Mouse (Mus musculus) liver, embryonic 13.5 days (tissue): ENCODE measurements around the gene Rnf10. TPM values are rescaled to one million over a fixed set of nuclear protein-coding genes. Genes with fewer than 3 reads are reported as not detected.

Experiments used
- ATAC-seq: fragments of 200-750 bp; cut with Nextera tagmentation; 2 replicates; pipeline ENCODE4 v1.8.0; 2017; ENCODE audit warnings: low read depth, mild to moderate bottlenecking, moderate number of reproducible peaks, moderate library complexity
- DNase-seq: peaks from one replicate; pipeline ENCODE4 v3.0.0; 2022
- H3K27ac ChIP-seq: fragments of 300-500 bp; sonication (generic); 2 replicates; pipeline ENCODE4 v1.5.1; 2015; ENCODE audit warnings: moderate library complexity, mild to moderate bottlenecking, inconsistent platforms
- H3K27me3 ChIP-seq: fragments of 300-500 bp; sonication (generic); 2 replicates; pipeline ENCODE4 v1.6.1; 2015; ENCODE audit warnings: mild to moderate bottlenecking, inconsistent platforms
- H3K36me3 ChIP-seq: fragments of 300-500 bp; sonication (generic); 2 replicates; pipeline ENCODE4 v1.6.1; 2015; ENCODE audit warnings: mild to moderate bottlenecking, inconsistent platforms
- H3K4me1 ChIP-seq: fragments of 300-500 bp; sonication (generic); replicated peaks from 2 replicates; pipeline ENCODE4 v1.6.1; 2015; ENCODE audit warnings: inconsistent platforms
- H3K4me2 ChIP-seq: fragments of 300-500 bp; sonication (generic); 2 replicates; pipeline ENCODE4 v1.6.1; 2015; ENCODE audit warnings: inconsistent platforms, mild to moderate bottlenecking, moderate library complexity
- H3K4me3 ChIP-seq: fragments of 300-500 bp; sonication (generic); replicated peaks from 2 replicates; pipeline ENCODE4 v1.5.1; 2015; ENCODE audit warnings: mild to moderate bottlenecking, inconsistent platforms
- H3K9ac ChIP-seq: fragments of 300-500 bp; sonication (generic); 2 replicates; pipeline ENCODE4 v1.6.1; 2015; ENCODE audit warnings: mild to moderate bottlenecking, inconsistent platforms
- H3K9me3 ChIP-seq: fragments of 300-500 bp; sonication (generic); replicated peaks from 2 replicates; pipeline ENCODE4 v1.6.1; 2016; ENCODE audit warnings: inconsistent platforms
- WGBS: fragments of 180-500 bp; shearing (Covaris S2); methylation state at CpG from one replicate; pipeline ENCODE4 v1.1.7; 2015; ENCODE audit not compliant: insufficient replicate concordance; 5-methylcytosine and 5-hydroxymethylcytosine counted together
- polyA plus RNA-seq: library from polyadenylated mRNA; unstranded; fragments of >200 nt; fragmentation: Nextera tagmentation; extraction: Ambion mirVana; gene quantifications from 2 replicates; pipeline ENCODE4 v1.2.1, GENCODE M21; 2015

Rnf10 gene
- polyA plus RNA-seq, 1 experiment from 2014 or later, result 122 TPM

- H3K27me3 ChIP-seq, result peaks cover 59% of the 10 kb centered on the region
- H3K27ac ChIP-seq, result no peak overlapping the region
- no peaks in the 10 kb centered on the region for H3K9me3 ChIP-seq
- 63% methylated on average over 9 of the region's 9 CpGs for WGBS
- ATAC-seq, result no peak
- no peak overlapping the region for H3K9ac ChIP-seq
- no peak overlapping the region for H3K4me2 ChIP-seq
- DNase-seq, result no peak
- H3K4me1 ChIP-seq, result no peaks in the 10 kb centered on the region
- no peak overlapping the region for H3K4me3 ChIP-seq
- H3K36me3 ChIP-seq, result no peaks in the 10 kb centered on the region
Measured at GRCm38 (mm10) chr5:115212451-115212850, 60.2 kb downstream of the Rnf10 start.

GRCm38 (mm10) chr5:115210380-115210779 lies 62.3 kb downstream of the Rnf10 start:
- DNase-seq (peak; percentile 29), ATAC-seq (no peak)
- Histone ChIP-seq H3K4me3 (no peak overlapping the region), H3K9me3 (no peaks in the 10 kb centered on the region), H3K27ac (no peak overlapping the region), H3K4me2 (no peak overlapping the region), H3K36me3 (no peaks in the 10 kb centered on the region), H3K9ac (no peak overlapping the region), H3K4me1 (no peaks in the 10 kb centered on the region), H3K27me3 (peaks cover 57% of the 10 kb centered on the region)
- 0% methylated on average over 1 of the region's 1 CpGs for WGBS

DNA sequence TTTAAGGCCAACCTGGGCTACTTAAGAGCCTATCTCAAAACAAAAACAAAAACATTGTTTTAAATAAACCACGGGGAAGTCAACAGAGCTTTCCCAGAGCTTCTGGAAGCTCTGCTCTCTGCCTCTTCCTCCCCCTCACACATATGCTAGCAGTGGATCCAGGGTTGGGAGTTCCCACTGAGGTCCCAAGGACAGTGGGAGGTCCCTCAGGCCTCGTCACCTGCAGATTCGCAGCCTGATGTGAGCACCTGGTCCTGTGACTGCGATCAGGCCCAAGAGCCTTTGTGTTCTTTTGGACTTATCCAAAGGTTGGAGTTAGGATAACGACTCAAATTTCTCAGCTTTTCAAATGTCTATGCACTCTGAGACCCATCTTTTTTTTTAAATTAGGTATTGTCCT lies 64.1 kb downstream of the Rnf10 start:
- Histone ChIP-seq H3K27ac (no peak overlapping the region), H3K27me3 (peaks cover 59% of the 10 kb centered on the region), H3K4me3 (no peak overlapping the region), H3K9ac (no peak overlapping the region), H3K4me1 (peaks cover 7% of the 10 kb centered on the region), H3K4me2 (no peak overlapping the region), H3K36me3 (no peaks in the 10 kb centered on the region), H3K9me3 (no peaks in the 10 kb centered on the region)
- no peak for ATAC-seq
- no peak for DNase-seq
- 64% methylated on average over 5 of the region's 5 CpGs for WGBS

GRCm38 (mm10) chr5:115207892-115208291 lies 64.8 kb downstream of the Rnf10 start:
- DNase-seq, result no peak
- Histone ChIP-seq H3K27ac (no peak overlapping the region), H3K36me3 (no peaks in the 10 kb centered on the region), H3K4me1 (peaks cover 9% of the 10 kb centered on the region), H3K27me3 (peaks cover 58% of the 10 kb centered on the region), H3K9ac (no peak overlapping the region), H3K4me2 (no peak overlapping the region), H3K4me3 (no peak overlapping the region), H3K9me3 (no peaks in the 10 kb centered on the region)
- no peak for ATAC-seq
- 23% methylated on average over 11 of the region's 16 CpGs for WGBS

- Histone ChIP-seq H3K9ac (no peak overlapping the region), H3K4me3 (no peak overlapping the region), H3K27me3 (peaks cover 57% of the 10 kb centered on the region), H3K4me2 (no peak overlapping the region), H3K27ac (no peak overlapping the region), H3K4me1 (peaks cover 9% of the 10 kb centered on the region), H3K36me3 (no peaks in the 10 kb centered on the region), H3K9me3 (no peaks in the 10 kb centered on the region)
- 54% methylated on average over 5 of the region's 5 CpGs for WGBS
- DNase-seq (no peak), ATAC-seq (no peak)
Measured at GRCm38 (mm10) chr5:115207244-115207643, 65.5 kb downstream of the Rnf10 start.

- H3K4me1 ChIP-seq, result peaks cover 9% of the 10 kb centered on the region
- H3K4me3 ChIP-seq, result peak overlapping the region; percentile 33
- ATAC-seq (no peak), DNase-seq (no peak)
- no peaks in the 10 kb centered on the region for H3K9me3 ChIP-seq
- H3K27me3 ChIP-seq, result peaks cover 50% of the 10 kb centered on the region
- H3K4me2 ChIP-seq, result peak overlapping the region; percentile 45
- H3K27ac ChIP-seq, result no peak overlapping the region
- no peaks in the 10 kb centered on the region for H3K36me3 ChIP-seq
- WGBS, result 3% methylated on average over 31 of the region's 31 CpGs
- H3K9ac ChIP-seq, result no peak overlapping the region
Measured at GRCm38 (mm10) chr5:115204562-115205311, 68.0 kb downstream of the Rnf10 start.

DNA sequence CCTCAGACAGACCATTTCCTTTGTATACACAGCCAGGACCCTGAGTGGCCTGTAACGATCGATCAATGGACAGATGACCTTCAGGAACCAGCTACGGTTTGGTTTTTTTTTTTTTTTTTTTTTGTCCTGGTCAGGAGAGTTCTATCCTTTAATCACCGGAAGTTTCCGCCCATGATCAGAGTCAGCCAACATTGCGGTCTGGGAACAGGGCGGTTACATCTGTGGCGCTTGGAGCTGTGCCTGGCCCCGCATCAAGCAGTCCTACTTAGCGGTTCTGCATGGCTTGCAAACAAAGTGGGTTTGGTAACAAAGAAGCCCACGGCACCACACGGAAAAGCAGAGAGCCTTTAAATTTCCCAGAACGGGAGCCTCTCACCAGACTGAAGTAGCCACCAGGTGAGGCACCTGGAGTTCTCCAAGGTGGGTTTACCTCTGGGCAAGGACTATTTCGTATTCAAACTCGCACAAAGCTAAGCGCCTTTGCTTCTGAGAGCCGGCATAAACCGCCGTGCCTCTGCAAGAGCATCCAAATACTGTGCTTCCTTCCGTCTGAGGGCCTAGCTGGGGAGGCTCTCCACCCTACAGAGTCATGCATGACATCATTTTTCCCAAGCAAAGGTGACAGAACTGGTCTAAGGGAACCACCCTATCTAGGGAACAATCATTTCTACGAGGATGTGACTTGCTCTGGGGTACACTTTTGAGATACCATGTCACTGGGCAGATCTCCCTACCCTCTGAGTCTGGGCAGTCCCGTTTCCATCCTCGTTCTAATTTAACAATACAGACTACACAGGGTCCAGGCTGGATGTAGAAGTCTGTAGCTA lies 68.8 kb downstream of the Rnf10 start:
- no peak overlapping the region for H3K9ac ChIP-seq
- H3K9me3 ChIP-seq, result no peaks in the 10 kb centered on the region
- H3K4me3 ChIP-seq, result peak overlapping the region; percentile 33
- H3K4me2 ChIP-seq, result peak overlapping the region; percentile 45
- WGBS, result 6% methylated on average over 23 of the region's 23 CpGs
- no peak overlapping the region for H3K27ac ChIP-seq
- no peaks in the 10 kb centered on the region for H3K36me3 ChIP-seq
- H3K27me3 ChIP-seq, result peaks cover 53% of the 10 kb centered on the region
- H3K4me1 ChIP-seq, result peaks cover 9% of the 10 kb centered on the region
- ATAC-seq, result no peak
- DNase-seq, result no peak

DNA sequence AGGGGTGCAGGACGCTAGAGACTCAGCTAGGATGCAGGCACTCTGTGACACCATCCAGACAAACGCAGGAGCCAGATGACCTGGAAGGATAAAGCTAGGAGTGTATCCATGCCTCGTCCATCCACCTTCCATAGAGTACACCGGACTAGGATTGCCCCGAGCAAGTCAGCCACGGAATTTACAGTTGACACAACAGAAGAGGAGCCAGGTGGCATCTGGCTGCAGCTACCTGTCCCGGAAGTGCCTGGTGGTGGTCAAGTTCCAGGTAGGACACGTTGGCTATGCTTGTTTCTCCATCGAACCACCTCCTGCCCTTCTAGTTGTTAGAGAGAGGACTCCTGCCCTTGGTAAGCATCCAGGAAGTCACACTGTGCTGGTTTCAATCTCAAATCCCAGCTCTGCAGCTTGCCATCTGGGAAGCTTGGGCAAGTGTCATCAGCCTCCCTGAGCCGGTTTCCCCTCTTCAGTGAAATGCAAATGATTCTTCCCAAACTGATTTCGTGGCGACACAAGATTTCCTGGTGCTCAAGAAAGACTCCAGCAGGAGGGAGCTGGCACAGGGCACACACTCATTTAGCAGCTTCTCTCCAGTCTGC lies 78.0 kb downstream of the Rnf10 start:
- peaks cover 17% of the 10 kb centered on the region for H3K4me1 ChIP-seq
- ATAC-seq (0 out of 2 replicates have a peak, but pooled peaks have one; percentile 12), DNase-seq (no peak)
- WGBS, result 8% methylated on average over 12 of the region's 12 CpGs
- no peaks in the 10 kb centered on the region for H3K9me3 ChIP-seq
- no peaks in the 10 kb centered on the region for H3K36me3 ChIP-seq
- H3K9ac ChIP-seq, result no peak overlapping the region
- H3K27me3 ChIP-seq, result peaks cover 88% of the 10 kb centered on the region
- H3K4me3 ChIP-seq, result peak overlapping the region; percentile 59
- H3K27ac ChIP-seq, result no peak overlapping the region
- peak overlapping the region; percentile 77 for H3K4me2 ChIP-seq

DNA sequence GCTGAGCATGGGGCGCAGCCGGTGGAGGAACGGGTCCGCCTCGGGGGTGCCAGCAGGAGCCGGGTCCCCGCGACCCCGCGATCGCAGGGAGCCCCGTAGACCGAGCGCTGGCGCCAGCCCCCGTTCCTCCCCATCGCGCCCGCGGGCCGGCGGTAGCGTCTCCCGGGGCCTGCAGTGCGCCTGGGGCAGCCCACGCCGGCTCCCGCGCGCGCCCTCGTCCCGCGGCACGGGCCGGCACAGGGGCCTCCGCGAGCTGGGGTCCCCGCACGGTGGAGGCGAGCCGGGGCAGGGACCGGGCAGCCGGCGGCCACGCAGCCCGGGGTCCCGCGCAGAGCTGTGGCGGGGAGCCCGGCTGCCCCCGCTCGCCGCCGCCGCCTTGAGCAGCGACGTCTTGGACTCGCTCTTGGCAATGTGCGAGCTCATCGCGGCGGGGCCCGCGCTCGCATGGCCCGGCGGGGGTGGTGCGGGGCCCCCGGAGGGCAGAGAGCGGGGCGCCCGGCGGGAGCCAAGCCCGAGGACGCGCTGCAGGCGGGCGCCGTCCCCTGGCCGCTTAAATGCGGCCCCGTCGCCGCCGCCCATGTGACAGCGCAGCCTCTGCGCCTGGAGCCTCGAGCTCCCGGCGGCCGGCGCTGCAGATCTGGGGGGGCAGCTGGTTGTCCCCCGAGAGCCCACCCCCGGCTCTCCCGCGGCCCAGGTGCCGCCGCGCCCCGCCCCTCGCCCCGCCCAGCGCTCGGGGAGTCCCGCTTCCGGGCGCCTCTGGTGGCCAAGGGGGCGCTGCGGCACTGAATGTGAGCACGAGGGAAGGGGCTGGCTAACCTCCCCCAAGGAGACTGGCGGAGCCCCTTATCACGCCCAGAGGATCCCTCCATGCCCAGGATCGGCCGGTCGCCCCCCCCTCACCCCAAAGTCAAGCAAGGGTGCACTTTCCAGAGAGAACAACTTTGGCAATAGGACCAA lies 78.8 kb downstream of the Rnf10 start, which contains the start of gene Cabp1:
Cabp1 (minus strand) TSS at position 713 of the 957 bp plus-strand sequence.
- WGBS, result under 1% methylated on average over 87 of the region's 116 CpGs
- Histone ChIP-seq H3K27me3 (peaks cover 93% of the 10 kb centered on the region), H3K36me3 (no peaks in the 10 kb centered on the region), H3K9ac (0 out of 2 replicates have a peak within 1 kb of the TSS, but pooled peaks have one; percentile 9), H3K4me3 (peak within 1 kb of the TSS; percentile 59), H3K9me3 (no peaks in the 10 kb centered on the region), H3K4me2 (peak within 1 kb of the TSS; percentile 77), H3K4me1 (peaks cover 17% of the 10 kb centered on the region), H3K27ac (no peak within 1 kb of the TSS)
- ATAC-seq (0 out of 2 replicates have a peak, but pooled peaks have one; percentile 41), DNase-seq (peak; percentile 17)

DNA sequence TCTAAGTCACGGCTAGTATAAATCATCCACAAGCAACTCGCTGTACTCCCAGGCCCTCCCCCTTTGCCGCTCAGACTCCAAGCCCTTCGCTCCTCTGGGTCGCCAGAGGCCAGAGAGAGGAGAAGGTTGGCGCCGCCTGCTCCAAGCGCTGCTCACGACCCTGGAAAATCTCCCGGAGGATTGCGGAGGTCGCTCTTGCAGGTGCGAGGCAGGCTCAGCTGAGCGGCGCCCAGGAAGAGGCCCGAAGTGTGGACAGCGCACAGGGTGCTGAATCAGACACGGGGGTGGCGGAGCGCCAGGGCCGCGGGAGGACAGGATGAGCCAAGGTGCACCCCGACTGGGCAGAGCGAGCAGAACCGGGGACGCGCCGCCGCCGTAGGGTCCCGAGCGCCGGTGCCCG lies 79.5 kb downstream of the Rnf10 start:
- ATAC-seq, result no peak
- Histone ChIP-seq H3K27ac (no peak overlapping the region), H3K4me2 (peak overlapping the region; percentile 77), H3K27me3 (peaks cover 97% of the 10 kb centered on the region), H3K36me3 (no peaks in the 10 kb centered on the region), H3K9me3 (no peaks in the 10 kb centered on the region; the same call in 1 of the 2 replicates), H3K4me3 (peak overlapping the region; percentile 59), H3K9ac (no peak overlapping the region), H3K4me1 (peaks cover 17% of the 10 kb centered on the region)
- 1% methylated on average over 33 of the region's 34 CpGs for WGBS
- no peak for DNase-seq
